Mouse (Mus musculus): ENCODE measurements around the gene Btnl9.

- TF ChIP-seq CTCF (IDR thresholded peaks at IDR 0.05; ENCODE audit: borderline replicate concordance, control insufficient read depth, extremely low read depth, insufficient read depth, low read length, poor library complexity) (no peak), POLR2A (IDR thresholded peaks at IDR 0.05; ENCODE audit: control insufficient read depth, extremely low read depth, insufficient read depth, low read length, poor library complexity) (no peak)
Observed at GRCm38 (mm10) chr11:49175345-49175744, 11.6 kb downstream of the Btnl9 start.
